Mouse (Mus musculus) left cerebral cortex, adult 18-20 months (tissue): Measurements from ENCODE around the gene Ldlrad3. TPM values are rescaled to one million over a fixed set of nuclear protein-coding genes. Genes with fewer than 3 reads are reported as not detected.

Experiments
- DNase-seq, 2 experiments: peaks; one replicate each; pipeline ENCODE4 v3.0.0; 2021 to 2022; ENCODE audit warnings: low spot score in 2 of 2, mixed read lengths in 1 of 2
- total RNA-seq, 2 experiments: library from RNA; stranded (reverse); gene quantifications; 2 replicates each; pipeline ENCODE4 v1.2.3; 2021

Ldlrad3 gene
- total RNA-seq, 2 experiments from 2014 or later = 7.8 to 8.8 TPM

DNA sequence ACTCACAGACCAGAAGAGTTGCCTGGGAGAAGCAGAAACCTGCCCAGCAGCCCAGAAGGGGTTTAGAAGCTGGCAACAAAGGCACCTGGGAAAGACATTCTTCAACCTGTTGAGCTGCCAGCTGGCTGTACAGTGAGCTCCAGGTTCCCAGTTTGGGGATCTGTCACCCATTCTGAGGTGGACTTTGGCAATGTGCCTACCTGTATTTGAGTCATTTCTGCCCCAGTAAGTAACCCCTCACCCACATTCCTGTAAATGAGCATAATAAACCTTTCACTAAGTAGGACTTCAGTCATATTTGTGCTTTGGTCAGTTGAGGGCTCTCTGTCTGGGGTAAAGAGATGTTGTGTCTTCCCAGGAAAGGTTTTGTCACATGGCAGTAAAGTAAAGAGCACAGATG lies 4.8 kb upstream of the Ldlrad3 start:
- DNase-seq = no peak

DNA sequence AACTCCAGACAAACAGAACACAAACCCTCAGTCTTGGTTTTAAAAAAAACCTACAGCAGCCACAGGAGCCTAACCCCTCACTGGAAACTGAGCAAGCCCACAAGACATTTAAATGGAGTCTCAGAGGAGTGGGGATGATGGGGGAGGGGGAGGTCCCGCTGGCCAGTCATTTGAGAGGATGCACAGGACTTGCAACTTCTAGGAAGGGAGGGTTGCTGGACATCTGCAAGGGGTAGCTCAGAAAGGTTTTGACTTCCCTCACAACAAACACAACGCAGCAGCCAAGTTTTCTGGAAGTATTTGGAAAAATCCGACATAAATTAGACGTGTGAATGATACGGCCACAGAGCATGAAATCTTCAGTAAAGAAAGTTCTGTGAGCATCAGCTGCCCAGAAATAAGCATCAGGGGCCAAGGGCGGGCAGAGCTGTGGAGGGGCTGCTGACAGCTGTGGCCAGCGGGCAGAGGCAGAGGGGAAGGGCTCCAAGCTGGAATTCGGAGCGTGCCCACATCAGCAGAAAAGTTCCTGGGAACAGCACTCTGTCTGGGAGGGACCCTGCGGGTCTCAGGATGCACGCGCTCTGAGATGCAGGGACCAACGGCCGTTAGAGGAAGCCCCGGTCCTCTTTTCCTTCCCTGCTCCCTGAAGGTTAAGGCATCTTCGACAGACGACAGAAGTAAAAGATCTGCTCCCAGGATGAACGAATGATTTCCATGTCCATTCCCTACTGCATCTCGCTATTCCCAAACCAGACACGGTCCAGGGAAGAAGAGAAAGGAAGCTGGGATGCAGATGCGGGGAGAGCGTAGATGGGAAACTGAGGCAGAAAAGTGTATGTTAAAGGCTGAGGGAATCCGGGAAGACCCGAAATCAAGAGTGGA lies 875 bp downstream of the Ldlrad3 start:
- DNase-seq = peak in 1 of 2 experiments; percentile 26

- no peak for DNase-seq
Measured at GRCm38 (mm10) chr2:102183720-102184480, 2.3 kb downstream of the Ldlrad3 start.

DNA sequence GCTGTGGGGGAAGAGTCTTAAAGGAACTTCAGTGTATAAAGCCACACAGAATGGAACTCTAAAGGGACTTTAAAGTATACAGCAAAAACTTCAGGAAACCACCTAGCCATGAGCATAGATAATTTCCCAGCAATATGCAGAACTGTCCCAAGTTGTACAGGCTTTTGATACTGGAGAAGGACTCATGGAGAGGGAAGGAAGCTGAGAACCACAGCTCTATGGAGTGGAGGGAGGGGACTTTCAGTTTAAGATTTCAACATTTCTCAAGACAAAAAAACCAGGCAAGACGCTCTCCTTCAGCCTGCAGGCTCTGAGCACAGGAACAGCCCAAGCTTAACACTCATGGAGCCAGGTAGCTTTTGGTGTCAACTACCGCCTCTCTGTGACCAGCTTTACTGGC lies 4.7 kb downstream of the Ldlrad3 start:
- DNase-seq = no peak

DNA sequence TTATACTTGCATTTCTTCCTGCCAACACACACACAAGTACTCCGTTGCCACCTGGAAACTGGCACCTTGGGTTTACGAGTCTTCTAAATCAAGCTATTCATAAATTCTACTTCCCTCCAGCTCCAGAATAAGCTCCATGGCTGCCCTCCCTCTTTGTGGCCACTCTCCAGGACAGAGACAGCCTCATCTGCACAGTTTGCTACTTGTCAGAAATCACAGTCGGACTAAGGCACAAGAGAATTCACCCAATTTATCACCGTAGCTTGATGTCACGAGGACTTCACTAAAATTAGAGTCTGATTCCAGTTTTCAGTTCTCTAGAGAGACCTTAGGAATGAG lies 9.8 kb downstream of the Ldlrad3 start:
- no peak for DNase-seq

- DNase-seq = no peak
Measured at GRCm38 (mm10) chr2:102175741-102176433, 10.3 kb downstream of the Ldlrad3 start.

GRCm38 (mm10) chr2:102172458-102172857 lies 13.7 kb downstream of the Ldlrad3 start:
- DNase-seq = no peak

GRCm38 (mm10) chr2:102166550-102167325 lies 19.4 kb downstream of the Ldlrad3 start:
- no peak for DNase-seq

GRCm38 (mm10) chr2:102163106-102163505 lies 23.1 kb downstream of the Ldlrad3 start:
- DNase-seq = no peak

GRCm38 (mm10) chr2:102157555-102157954 lies 28.6 kb downstream of the Ldlrad3 start:
- DNase-seq = no peak

DNA sequence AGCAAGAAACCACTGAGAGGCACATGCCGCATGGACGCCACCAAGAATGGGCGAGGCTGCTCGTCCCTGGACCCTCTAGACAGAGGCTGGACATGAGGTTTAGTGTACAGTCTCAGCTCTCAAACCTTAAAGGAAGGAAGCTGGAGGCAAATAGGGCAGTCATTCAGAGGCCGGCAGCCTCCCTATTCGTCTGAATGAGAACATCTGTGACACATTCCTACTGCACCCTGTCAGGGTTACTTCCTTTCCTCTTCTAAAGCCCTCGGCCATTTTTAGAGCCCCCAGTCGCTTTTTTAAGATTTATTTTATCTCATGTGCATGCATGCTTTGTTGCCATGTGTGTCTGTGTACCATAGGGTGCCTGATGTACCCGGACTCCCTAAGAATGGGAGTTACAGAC lies 29.2 kb downstream of the Ldlrad3 start:
- no peak for DNase-seq

GRCm38 (mm10) chr2:102156460-102156859 lies 29.7 kb downstream of the Ldlrad3 start:
- DNase-seq = no peak

DNA sequence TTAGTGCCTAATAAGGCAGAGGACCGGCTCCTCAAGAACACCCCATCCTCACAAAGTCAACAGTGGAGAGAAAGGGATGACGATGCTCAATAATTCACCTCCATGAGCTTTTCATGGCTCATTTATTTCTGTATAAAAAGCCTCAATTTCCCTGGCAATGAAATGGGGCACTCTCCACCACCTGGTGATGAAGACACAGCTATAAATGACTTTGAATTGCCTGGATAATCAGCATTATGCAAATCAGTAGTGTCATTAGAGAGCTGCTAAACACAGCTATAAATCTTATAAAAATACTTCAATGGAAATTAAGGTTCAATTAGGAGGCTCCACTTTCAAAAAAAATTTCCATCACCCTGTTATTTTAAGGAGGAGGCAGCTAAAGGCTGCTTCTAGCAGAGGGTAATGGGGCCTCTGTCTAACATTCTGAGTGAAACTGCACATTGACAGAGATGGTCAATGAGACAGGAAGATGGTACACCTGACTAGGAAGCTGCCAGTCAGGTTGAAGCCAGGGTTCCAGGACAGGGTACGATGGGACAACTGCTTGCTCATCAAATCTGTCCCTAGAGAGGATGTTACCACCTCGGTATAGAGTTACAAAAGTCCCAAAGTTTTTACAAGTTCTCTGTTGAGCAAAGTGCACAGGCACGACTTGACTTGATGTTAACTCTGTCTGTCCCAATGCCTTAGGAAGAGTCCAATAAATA lies 30.7 kb downstream of the Ldlrad3 start:
- DNase-seq = no peak

- no peak for DNase-seq
Measured at GRCm38 (mm10) chr2:102154771-102155211, 31.4 kb downstream of the Ldlrad3 start.

DNA sequence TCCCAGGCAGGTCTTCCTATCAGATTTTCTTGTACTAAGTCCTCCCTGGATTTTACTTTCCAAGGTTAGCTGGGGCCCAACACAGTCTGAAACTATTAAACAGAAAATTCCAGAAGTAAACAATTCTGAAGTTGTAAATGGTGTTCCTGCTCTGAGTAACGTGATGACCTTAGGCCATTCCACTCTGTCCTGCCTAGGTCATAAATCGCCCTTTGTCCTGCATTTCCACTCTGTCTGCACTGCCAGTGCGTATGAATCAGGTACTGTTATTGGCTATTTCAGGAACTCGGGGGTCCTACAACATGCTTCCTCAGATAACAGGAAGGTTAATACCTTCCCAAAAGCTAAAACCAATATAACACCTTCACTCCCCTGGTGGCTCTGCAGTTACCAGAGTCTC lies 31.9 kb downstream of the Ldlrad3 start:
- DNase-seq = no peak

DNA sequence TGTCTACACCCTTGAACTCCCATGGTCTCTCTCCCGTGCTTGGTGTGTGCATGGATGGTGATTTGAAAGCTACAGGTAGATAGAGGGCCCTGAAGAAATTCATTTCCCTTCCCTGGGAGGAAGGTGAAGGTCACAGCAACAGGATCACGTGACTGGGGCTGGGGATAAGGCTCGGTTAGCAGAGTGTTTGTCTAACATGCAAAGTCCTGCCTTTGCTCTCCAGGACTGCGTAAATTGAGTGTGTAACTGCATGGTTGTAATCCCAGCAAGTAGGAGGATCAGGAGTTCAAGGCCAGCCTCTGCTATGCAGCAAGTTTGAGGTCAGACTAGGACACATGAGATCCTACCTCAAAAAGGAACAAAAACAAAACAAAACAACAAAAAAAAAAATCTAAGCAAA lies 32.7 kb downstream of the Ldlrad3 start:
- DNase-seq = no peak

- DNase-seq = no peak
Measured at GRCm38 (mm10) chr2:102152851-102153250, 33.3 kb downstream of the Ldlrad3 start.

GRCm38 (mm10) chr2:102149058-102149457 lies 37.1 kb downstream of the Ldlrad3 start:
- DNase-seq = no peak

DNA sequence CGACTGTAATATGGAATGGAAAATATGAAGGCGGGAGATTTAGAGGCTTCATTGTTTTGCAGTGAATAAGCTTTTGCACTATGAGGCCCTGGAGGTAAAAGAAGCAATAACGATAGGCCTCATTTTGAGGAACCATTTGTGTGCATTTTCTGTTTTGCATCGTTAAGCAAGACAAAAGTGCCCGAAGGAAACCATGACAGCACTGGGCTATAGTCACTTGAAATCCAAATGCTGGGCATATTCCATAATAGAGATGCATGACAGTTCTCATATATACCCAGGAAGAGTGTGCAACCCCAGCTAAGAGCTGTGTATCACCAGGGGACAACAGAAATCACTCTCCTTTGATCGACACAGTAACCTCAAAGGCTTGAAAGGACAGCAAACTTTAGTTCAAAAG lies 38.1 kb downstream of the Ldlrad3 start:
- no peak for DNase-seq

DNA sequence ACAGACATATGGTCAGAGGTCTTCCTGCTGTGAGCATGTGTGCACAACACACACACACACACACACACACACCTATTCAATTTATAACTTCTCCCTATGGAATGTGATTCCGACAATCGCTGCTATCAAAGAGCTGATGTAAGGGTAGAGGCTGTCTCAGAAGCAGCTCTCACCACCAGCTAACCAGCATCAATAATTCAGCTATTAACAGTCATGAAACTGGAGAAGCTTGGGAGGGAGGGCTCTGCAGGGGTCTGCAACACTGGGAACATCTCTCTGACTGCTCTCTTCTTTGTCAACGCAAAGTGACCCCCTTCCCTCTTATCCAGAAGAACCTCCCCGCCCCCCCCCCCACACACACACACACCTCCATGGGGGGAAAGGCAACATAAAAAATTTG lies 38.6 kb downstream of the Ldlrad3 start:
- DNase-seq = no peak
